Mouse (Mus musculus) limb, embryonic 14.5 days (tissue): Measurements from ENCODE around the gene Plagl2. TPM values are rescaled to one million over a fixed set of nuclear protein-coding genes. Genes with fewer than 3 reads are reported as not detected.

Source experiments
- ATAC-seq: fragments of 200-750 bp; cut with Nextera tagmentation; 2 replicates; pipeline ENCODE4 v1.8.0; 2017; ENCODE audit warnings: low read depth, moderate number of reproducible peaks, moderate TSS enrichment; ENCODE audit not compliant: low FRiP score
- DNase-seq: peaks from one replicate; pipeline ENCODE4 v3.0.0-alpha.2; 2015; ENCODE audit warnings: low spot score
- H3K27ac ChIP-seq: fragments of 300-500 bp; sonication (generic); replicated peaks from 2 replicates; pipeline ENCODE4 v1.5.1; 2014; ENCODE audit warnings: low read depth, mild to moderate bottlenecking, low read length, moderate library complexity, mixed read lengths
- H3K27me3 ChIP-seq: fragments of 300-500 bp; sonication (generic); 2 replicates; pipeline ENCODE4 v1.6.1; 2014; ENCODE audit warnings: low read length, mixed read lengths; ENCODE audit not compliant: control insufficient read depth, insufficient read depth
- H3K36me3 ChIP-seq: fragments of 300-500 bp; sonication (generic); 2 replicates; pipeline ENCODE4 v1.6.1; 2014; ENCODE audit warnings: mild to moderate bottlenecking, low read length, moderate library complexity, mixed read lengths; ENCODE audit not compliant: control insufficient read depth, insufficient read depth
- H3K4me1 ChIP-seq: fragments of 300-500 bp; sonication (generic); 2 replicates; pipeline ENCODE4 v1.6.1; 2014; ENCODE audit warnings: antibody characterized with exemption, low read length, mixed read lengths; ENCODE audit not compliant: control insufficient read depth, insufficient read depth
- H3K4me2 ChIP-seq: fragments of 300-500 bp; sonication (generic); replicated peaks from 2 replicates; pipeline ENCODE4 v1.6.1; 2014; ENCODE audit warnings: low read depth, mild to moderate bottlenecking, low read length, moderate library complexity; ENCODE audit not compliant: severe bottlenecking
- H3K4me3 ChIP-seq: fragments of 300-500 bp; sonication (generic); replicated peaks from 2 replicates; pipeline ENCODE4 v1.5.1; 2014; ENCODE audit warnings: low read length
- H3K9ac ChIP-seq: fragments of 300-500 bp; sonication (generic); 2 replicates; pipeline ENCODE4 v1.6.1; 2014; ENCODE audit warnings: mild to moderate bottlenecking, low read depth, low read length, moderate library complexity; ENCODE audit not compliant: severe bottlenecking
- H3K9me3 ChIP-seq: fragments of 300-500 bp; sonication (generic); 2 replicates; pipeline ENCODE4 v1.6.1; 2016; ENCODE audit warnings: low read length; ENCODE audit not compliant: control insufficient read depth
- POLR2A ChIP-seq: fragments of 200-500 bp; IDR thresholded peaks from 2 replicates; pipeline ENCODE4 v1.8.0; 2012; ENCODE audit warnings: inconsistent platforms, mild to moderate bottlenecking, moderate library complexity, borderline replicate concordance; ENCODE audit not compliant: insufficient read depth, insufficient read length; ENCODE audit errors: extremely low read depth
- WGBS: fragments of 180-500 bp; shearing (Covaris S2); extraction: QIAGEN DNeasy Blood & Tissue Kit; methylation state at CpG from one replicate; pipeline ENCODE4 v1.1.7; 2014; 5-methylcytosine and 5-hydroxymethylcytosine counted together
- polyA plus RNA-seq, 2 experiments: library from polyadenylated mRNA; depleted of rRNA in 1 of 2; stranded (reverse) in 1 of 2; unstranded in 1 of 2; fragments of >200 nt; fragmentation: Nextera tagmentation in 1 of 2; extraction: Ambion mirVana in 1 of 2; gene quantifications; 2 replicates each; pipeline versions ENCODE4 v1.2.1 to v1.2.3; 2012 to 2014

The Plagl2 gene
- polyA plus RNA-seq, 2 experiments: 17.8 to 20.2 TPM

GRCm38 (mm10) chr2:153238406-153238805, 2.8 kb downstream of the Plagl2 start:
- Histone ChIP-seq H3K27me3 (no peaks in the 10 kb centered on the region), H3K36me3 (peaks cover 27% of the 10 kb centered on the region), H3K4me3 (no peak overlapping the region), H3K9ac (no peak overlapping the region), H3K27ac (no peak overlapping the region), H3K9me3 (no peaks in the 10 kb centered on the region), H3K4me1 (peaks cover 23% of the 10 kb centered on the region), H3K4me2 (no peak overlapping the region)
- DNase-seq (no peak), ATAC-seq (no peak)
- 65% methylated on average over 2 of the region's 2 CpGs for WGBS
- TF ChIP-seq POLR2A: no peak

GRCm38 (mm10) chr2:153237891-153238290, 3.3 kb downstream of the Plagl2 start:
- Histone ChIP-seq H3K4me1 (peaks cover 23% of the 10 kb centered on the region), H3K36me3 (peaks cover 32% of the 10 kb centered on the region), H3K4me3 (no peak overlapping the region), H3K27ac (no peak overlapping the region), H3K4me2 (no peak overlapping the region), H3K27me3 (no peaks in the 10 kb centered on the region), H3K9ac (no peak overlapping the region), H3K9me3 (no peaks in the 10 kb centered on the region)
- 67% methylated on average over 4 of the region's 4 CpGs for WGBS
- DNase-seq: no peak
- no peak for ATAC-seq
- no peak for TF ChIP-seq POLR2A

DNA sequence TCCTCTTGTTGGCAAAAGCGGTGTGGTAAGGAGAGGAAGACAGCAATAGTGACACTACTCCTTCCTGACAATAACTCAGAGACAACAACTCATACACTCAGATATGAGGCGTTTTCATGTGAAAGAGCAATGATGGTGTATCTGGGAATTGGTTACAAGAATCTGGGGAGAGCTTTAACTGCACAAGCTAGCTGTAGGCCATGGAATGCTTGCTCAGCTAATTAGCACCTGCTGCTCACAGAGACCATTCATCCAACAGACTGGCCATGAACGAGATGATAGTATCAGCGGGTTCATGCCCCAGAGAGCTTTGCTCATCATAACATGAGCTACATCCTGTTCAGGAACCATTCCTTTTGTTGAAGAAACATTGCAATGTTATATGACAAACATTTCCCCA, 4.0 kb downstream of the Plagl2 start:
- Histone ChIP-seq H3K27me3 (no peaks in the 10 kb centered on the region), H3K4me2 (no peak overlapping the region), H3K9me3 (no peaks in the 10 kb centered on the region), H3K27ac (no peak overlapping the region), H3K4me3 (no peak overlapping the region), H3K36me3 (peaks cover 37% of the 10 kb centered on the region), H3K4me1 (peaks cover 19% of the 10 kb centered on the region), H3K9ac (no peak overlapping the region)
- ATAC-seq (no peak), DNase-seq (no peak)
- whole genome bisulfite sequencing: 72% methylated on average over 4 of the region's 4 CpGs
- TF ChIP-seq POLR2A: no peak

DNA sequence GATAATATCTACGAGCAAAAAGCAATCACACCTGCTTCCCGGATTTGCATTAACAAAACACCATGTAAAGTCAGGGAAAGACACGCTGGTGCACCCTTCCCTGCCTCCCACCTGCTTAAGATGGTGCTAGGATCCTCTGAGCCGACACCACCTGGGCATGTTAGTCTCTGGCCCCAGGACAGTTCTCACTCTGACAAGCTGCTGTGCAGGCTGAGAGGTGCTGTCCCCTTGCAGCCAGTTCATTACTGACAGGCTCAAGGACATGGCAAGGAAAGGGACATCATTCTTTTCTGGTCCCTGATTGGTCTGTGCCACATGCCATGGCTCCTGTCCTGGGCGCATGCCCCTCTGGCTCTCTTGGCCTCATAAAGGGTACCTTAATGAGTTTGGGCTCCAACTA, 12.7 kb downstream of the Plagl2 start:
- no peaks in the 10 kb centered on the region for H3K27me3 ChIP-seq
- no peak overlapping the region for H3K4me2 ChIP-seq
- H3K4me1 ChIP-seq: peaks cover 7% of the 10 kb centered on the region
- H3K27ac ChIP-seq: no peak overlapping the region
- peaks cover 54% of the 10 kb centered on the region for H3K36me3 ChIP-seq
- no peak for TF ChIP-seq POLR2A
- H3K9ac ChIP-seq: no peak overlapping the region
- DNase-seq (no peak), ATAC-seq (no peak)
- WGBS: 89% methylated on average over 5 of the region's 5 CpGs
- no peak overlapping the region for H3K4me3 ChIP-seq
- no peaks in the 10 kb centered on the region for H3K9me3 ChIP-seq

GRCm38 (mm10) chr2:153227959-153228358, 13.3 kb downstream of the Plagl2 start:
- no peaks in the 10 kb centered on the region for H3K9me3 ChIP-seq
- ATAC-seq: no peak
- no peak for DNase-seq
- no peak overlapping the region for H3K27ac ChIP-seq
- peaks cover 48% of the 10 kb centered on the region for H3K36me3 ChIP-seq
- 78% methylated on average over 4 of the region's 4 CpGs for WGBS
- peaks cover 7% of the 10 kb centered on the region for H3K4me1 ChIP-seq
- no peak overlapping the region for H3K4me3 ChIP-seq
- no peak overlapping the region for H3K9ac ChIP-seq
- no peak for TF ChIP-seq POLR2A
- H3K4me2 ChIP-seq: no peak overlapping the region
- H3K27me3 ChIP-seq: no peaks in the 10 kb centered on the region

DNA sequence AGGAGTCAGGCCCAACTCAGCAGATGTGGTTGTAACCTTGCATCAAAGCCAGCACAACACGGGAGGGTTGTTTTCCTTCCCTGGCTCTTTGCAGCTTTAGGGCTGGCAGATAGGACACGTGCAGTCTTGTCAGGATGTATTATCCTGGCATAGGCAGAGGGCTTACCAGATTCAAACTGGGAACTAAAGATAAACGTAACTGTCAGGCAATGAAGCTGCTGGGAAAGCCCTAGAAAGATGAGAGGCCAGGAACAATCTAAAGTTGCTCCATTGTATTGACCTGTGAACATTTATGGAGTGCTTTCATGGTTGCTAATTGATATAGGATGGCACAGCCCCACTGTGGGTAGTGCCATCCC, 15.7 kb downstream of the Plagl2 start:
- WGBS: 6% methylated on average over 3 of the region's 3 CpGs
- peaks cover 27% of the 10 kb centered on the region for H3K36me3 ChIP-seq
- H3K9ac ChIP-seq: peak overlapping the region; percentile 84
- peaks cover 7% of the 10 kb centered on the region for H3K4me1 ChIP-seq
- no peak overlapping the region; the same call in none of the 2 replicates for H3K27ac ChIP-seq
- no peaks in the 10 kb centered on the region for H3K9me3 ChIP-seq
- no peak for TF ChIP-seq POLR2A
- ATAC-seq (peak; percentile 21; the same call in 1 of the 2 replicates), DNase-seq (peak; percentile 12)
- H3K4me2 ChIP-seq: peak overlapping the region; percentile 78
- no peaks in the 10 kb centered on the region for H3K27me3 ChIP-seq
- peak overlapping the region; percentile 60 for H3K4me3 ChIP-seq
